ENCODE assay signal across 18 mouse cellular contexts in genomic region chr7:112155194-112155593, GRCm38 (mm10). TPM values are rescaled to one million over a fixed set of nuclear protein-coding genes. Genes with fewer than 3 reads are reported as not detected.
DNase-seq lines count a peak whose midpoint lies in the region; ATAC-seq and TF ChIP-seq lines count a peak whose summit lies in the region.
"Had no signal": no experiment of that assay in that cellular context is flagged by ENCODE, and none has a peak within 500 bp of the region (broad histone marks: within the 10 kb centered on the region; RNA-seq: fewer than 3 reads in every experiment).

No protein-coding gene starts in this region.

- peaks cover 4% of the 10 kb centered on the region; the same call in 1 of the 2 replicates for H3K36me3 ChIP-seq in heart, embryonic 12.5 days
- H3K36me3 ChIP-seq: G1E had no signal

- H3K4me3 ChIP-seq in heart, embryonic 12.5 days, result no peak overlapping the region
- H3K4me3 ChIP-seq in layer of hippocampus, adult 2 months, result peak overlapping the region; percentile 20; the same call in 1 of the 2 replicates
- H3K4me3 ChIP-seq in embryonic fibroblast, embryonic 13.5 days (ENCODE audit: insufficient read depth, low read length), result no peak overlapping the region
- H3K4me3 ChIP-seq: erythroblast, embryonic 14.5 days; heart, adult 2 months; megakaryocyte, embryonic 14.5 days had no signal

- no peak for DNase-seq in heart, adult 8-10 months (ENCODE audit: low spot score)
- no peak for DNase-seq in layer of hippocampus, adult 2 months (ENCODE audit: low spot score in 2 of 2)
- no peak for DNase-seq in layer of hippocampus, adult 18-20 months (ENCODE audit: low spot score in 2 of 2)
- peak; percentile 54 for DNase-seq in lung, postnatal 36 days
- no peak for DNase-seq in spleen, postnatal 36 days (ENCODE audit: low spot score in 2 of 2)
- DNase-seq: B cell, adult 2 months; cerebellum, postnatal 14 days; heart, adult 2 months; liver; thymus, postnatal 4 days had no signal

- 26% methylated on average over 1 of the region's 1 CpGs for WGBS in heart, embryonic 12.5 days

- H3K4me1 ChIP-seq in heart, embryonic 12.5 days (replicated peaks), result peaks cover 57% of the 10 kb centered on the region
- peaks cover 17% of the 10 kb centered on the region for H3K4me1 ChIP-seq in embryonic fibroblast, embryonic 13.5 days (ENCODE audit: control insufficient read depth, insufficient read depth, low read length)

- no peak for ATAC-seq in heart, embryonic 12.5 days (ENCODE audit: insufficient number of reproducible peaks, low FRiP score)
- no peak for ATAC-seq in erythroid progenitor cell, adult 5-6 weeks (replicated peaks; ENCODE audit: low FRiP score, poor library complexity, severe bottlenecking)
- ATAC-seq: activated CD4-positive, CD25-positive, alpha-beta regulatory T cell, adult 4 months; hindbrain, postnatal 0 days had no signal

- no peak overlapping the region for H3K9ac ChIP-seq in heart, embryonic 12.5 days

- H3K4me2 ChIP-seq in heart, embryonic 12.5 days, result 0 out of 2 replicates have a peak overlapping the region, but pooled peaks have one; percentile 23

- no peak for TF ChIP-seq CTCF in layer of hippocampus, adult 2 months (conservative IDR thresholded peaks at IDR 0.05)
- TF ChIP-seq CTCF in embryonic fibroblast, embryonic 13.5 days (IDR thresholded peaks at IDR 0.05; ENCODE audit: borderline replicate concordance, insufficient read depth, low read length), result no peak

- H3K9me3 ChIP-seq in heart, embryonic 12.5 days (replicated peaks), result no peaks in the 10 kb centered on the region

- no peak for TF ChIP-seq POLR2A in embryonic fibroblast, embryonic 13.5 days (IDR thresholded peaks at IDR 0.05; ENCODE audit: low read depth, low read length)

- H3K27ac ChIP-seq in heart, embryonic 12.5 days (ENCODE audit: poor library complexity, severe bottlenecking), result no peak overlapping the region
- no peak overlapping the region; the same call in 1 of the 2 replicates for H3K27ac ChIP-seq in layer of hippocampus, adult 2 months
- H3K27ac ChIP-seq in embryonic fibroblast, embryonic 13.5 days (ENCODE audit: insufficient read depth, low read length), result peak overlapping the region; percentile 93
- H3K27ac ChIP-seq: heart, adult 2 months; hindbrain, postnatal 0 days had no signal

- no peaks in the 10 kb centered on the region for H3K27me3 ChIP-seq in heart, embryonic 12.5 days (replicated peaks)

RNA-seq across cellular contexts. Expression of gene Dkk3, which starts 3.7 kb away (rescaled TPM):
- 91.4 and 96.7 TPM in 2 replicates for polyA plus RNA-seq in heart, embryonic 12.5 days (2016; fragmentation: Nextera tagmentation; extraction: Ambion mirVana)
- total RNA-seq in heart, adult 8-10 months (2022), result 10 to 100 TPM; 34.3 to 54.4 (median 46.8) TPM
- 100 to 1,000 TPM; 253 to 270 TPM for total RNA-seq in layer of hippocampus, adult 2 months (2021)
- total RNA-seq in layer of hippocampus, adult 18-20 months (2021), result 100 to 1,000 TPM; 283 to 293 TPM
- 130 and 148 TPM in 2 replicates for polyA plus RNA-seq in embryonic fibroblast, embryonic 13.5 days (2011; ENCODE audit: insufficient read length, low read depth, missing spikeins)
- not detected in 2 replicates for total RNA-seq in erythroid progenitor cell, adult 5-6 weeks (2015; ENCODE audit: low replicate concordance)
- total RNA-seq in erythroid progenitor cell, adult 5-6 weeks (2017; ENCODE audit: low replicate concordance), result not detected in 2 replicates
- polyA plus RNA-seq: erythroblast, embryonic 14.5 days; G1E had no signal

Comparison
In these comparisons a context has a peak if more than half of its experiments do, and no peak if none do; other contexts are left out.
1. RNA of gene Dkk3, which starts 3.7 kb away (total RNA-seq): 283 to 293 TPM in layer of hippocampus, adult 18-20 months, 253 to 270 TPM in layer of hippocampus, adult 2 months and 34.3 to 54.4 TPM in heart, adult 8-10 months; not detected in erythroid progenitor cell, adult 5-6 weeks; every median in the first group is over 10 times any median in the second.